Mouse (Mus musculus) large intestine, adult 2 months (tissue): Measurements from ENCODE around the gene Cdk14. TPM values are rescaled to one million over a fixed set of nuclear protein-coding genes. Genes with fewer than 3 reads are reported as not detected.
A peak's percentile ranks its signal among the peaks of the same experiment; 100 is the strongest.
"Not testable (repeated sequence)": the region's sequence is repeated elsewhere in the genome, so short reads cannot be mapped to it uniquely, and the experiment has no call there.

Experiments
- DNase-seq: peaks from one replicate; pipeline ENCODE4 v3.0.0-alpha.2; 2012; ENCODE audit warnings: low read depth, low spot score
- WGBS: fragments of 180-500 bp; shearing (Covaris S2); methylation state at CpG from one replicate; pipeline ENCODE4 v1.1.7; 2018; 5-methylcytosine and 5-hydroxymethylcytosine counted together
- polyA plus RNA-seq: library from polyadenylated mRNA; depleted of rRNA; stranded (reverse); fragments of >200 nt; gene quantifications from 2 replicates; pipeline ENCODE4 v1.2.3, GENCODE M21; 2012

Gene Cdk14
- polyA plus RNA-seq, 1 experiment, result 0.89 TPM

DNA sequence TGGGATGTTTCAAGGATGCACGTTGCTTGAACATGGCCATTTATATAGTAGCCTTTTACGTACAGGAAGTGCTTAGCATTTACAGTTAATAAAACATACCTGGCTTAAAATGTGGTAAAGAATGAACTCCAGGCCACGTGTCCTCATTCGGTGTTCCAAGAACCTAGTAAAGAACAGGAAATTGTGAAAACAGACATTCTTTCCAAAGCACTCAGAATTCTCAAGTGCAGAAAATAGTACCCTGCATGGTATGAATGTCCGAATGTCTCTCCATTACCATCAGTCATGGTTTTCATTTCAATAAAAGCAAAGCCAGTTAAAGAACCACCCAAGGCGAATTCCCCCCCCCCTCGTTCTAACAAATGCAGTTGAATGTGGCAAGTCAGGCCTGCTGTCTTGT, 470.7 kb downstream of the Cdk14 start:
- no peak for DNase-seq
- 65% methylated on average over 7 of the region's 7 CpGs for WGBS

GRCm38 (mm10) chr5:4948090-4948954, 471.8 kb downstream of the Cdk14 start:
- WGBS, result 52% methylated on average over 3 of the region's 3 CpGs
- no peak for DNase-seq

- 58% methylated on average over 1 of the region's 1 CpGs for WGBS
- DNase-seq, result no peak
Observed at GRCm38 (mm10) chr5:4935131-4935530, 485.0 kb downstream of the Cdk14 start.

DNA sequence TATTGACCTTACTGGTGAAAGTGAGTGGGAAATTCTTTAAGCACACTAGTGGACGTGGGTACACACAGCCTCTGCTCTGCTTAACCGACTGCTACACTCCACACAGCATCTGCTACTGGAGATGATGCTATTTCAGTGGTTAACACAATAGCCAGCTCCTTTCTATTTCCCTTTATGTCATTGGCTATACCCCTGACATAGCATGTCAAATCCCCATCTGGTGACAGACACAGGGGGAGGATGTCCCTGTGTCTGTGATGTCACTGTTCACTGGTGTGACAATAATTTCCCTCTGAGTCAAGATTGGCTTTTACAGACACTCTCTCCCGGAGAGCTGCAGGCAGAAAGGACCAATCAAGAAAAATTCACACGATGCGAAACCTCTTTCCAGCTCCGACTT, 485.6 kb downstream of the Cdk14 start:
- no peak for DNase-seq
- 89% methylated on average over 6 of the region's 6 CpGs for WGBS

DNA sequence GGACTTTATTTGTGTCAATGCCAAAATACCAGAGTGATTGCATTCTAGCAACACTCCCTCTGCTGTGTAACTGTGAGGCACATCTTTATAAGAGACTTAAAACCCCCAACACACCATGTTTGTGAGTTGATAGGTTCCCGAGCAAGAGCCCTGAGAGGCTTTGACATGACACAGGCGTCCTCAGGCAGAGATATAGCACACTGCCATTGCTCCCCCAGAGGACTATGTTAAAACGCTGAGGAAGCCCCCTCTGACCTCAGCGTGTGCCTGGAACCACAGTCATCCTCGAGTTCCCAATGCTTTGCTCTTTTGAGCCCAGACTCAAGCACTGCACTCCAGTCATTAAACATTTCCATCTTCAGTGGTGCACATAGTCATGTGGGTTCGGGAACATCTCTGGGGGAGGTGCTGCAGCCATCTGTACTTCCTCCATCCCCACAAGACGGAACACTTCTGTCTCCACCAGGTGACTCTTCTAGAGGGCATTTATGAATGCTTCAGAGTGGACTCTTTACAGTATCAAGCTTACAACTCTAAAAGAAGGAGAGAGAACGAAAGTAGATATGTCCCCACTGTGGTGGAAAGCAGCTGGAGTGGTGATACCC, 488.5 kb downstream of the Cdk14 start:
- DNase-seq, result no peak
- WGBS, result 58% methylated on average over 8 of the region's 8 CpGs

DNA sequence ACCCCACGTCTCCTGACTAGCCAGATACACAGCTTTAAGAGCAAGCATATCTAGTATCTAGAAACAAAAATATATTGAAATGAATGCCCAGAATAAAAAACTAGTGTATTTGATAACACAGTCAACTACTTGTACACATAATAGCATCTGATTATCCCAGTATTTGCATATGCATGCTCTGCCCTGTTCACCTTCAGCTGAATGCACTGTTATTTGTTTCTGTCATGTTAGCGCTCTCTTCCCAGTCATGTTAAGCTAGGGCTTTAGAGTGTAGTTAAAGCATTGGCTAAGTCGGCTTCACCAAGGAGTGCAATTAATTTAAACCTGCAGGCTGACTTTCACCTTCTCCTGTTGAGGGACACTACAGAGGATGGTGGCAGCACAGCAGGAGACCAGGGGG, 490.5 kb downstream of the Cdk14 start:
- WGBS, result 80% methylated on average over 3 of the region's 3 CpGs
- no peak for DNase-seq

DNA sequence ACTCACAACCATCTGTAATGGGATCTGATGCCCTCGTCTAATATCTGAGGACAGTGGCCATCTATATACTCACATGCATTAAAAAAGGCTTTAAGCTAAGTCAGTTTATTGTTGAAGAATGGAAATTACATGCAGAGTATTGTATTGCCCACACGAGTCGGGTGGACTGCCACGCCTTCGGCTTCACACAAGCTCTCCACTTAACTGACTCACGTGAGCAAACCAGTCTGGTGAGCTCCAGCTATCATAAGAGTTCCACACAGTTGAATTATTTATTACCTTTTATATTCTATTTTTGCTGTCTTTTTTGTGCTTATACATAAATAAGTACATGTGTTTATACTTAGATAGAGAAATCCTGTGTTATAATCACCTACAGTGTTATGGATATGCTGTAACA, 495.2 kb downstream of the Cdk14 start:
- 35% methylated on average over 6 of the region's 6 CpGs for WGBS
- DNase-seq, result no peak

- 12% methylated on average over 6 of the region's 6 CpGs for WGBS
- peak; percentile 22 for DNase-seq
Observed at GRCm38 (mm10) chr5:4918376-4918775, 501.7 kb downstream of the Cdk14 start.

- 84% methylated on average over 7 of the region's 7 CpGs for WGBS
- DNase-seq, result no peak
Observed at GRCm38 (mm10) chr5:4917743-4918142, 502.4 kb downstream of the Cdk14 start.

GRCm38 (mm10) chr5:4917274-4917673, 502.8 kb downstream of the Cdk14 start:
- 83% methylated on average over 4 of the region's 4 CpGs for WGBS

DNA sequence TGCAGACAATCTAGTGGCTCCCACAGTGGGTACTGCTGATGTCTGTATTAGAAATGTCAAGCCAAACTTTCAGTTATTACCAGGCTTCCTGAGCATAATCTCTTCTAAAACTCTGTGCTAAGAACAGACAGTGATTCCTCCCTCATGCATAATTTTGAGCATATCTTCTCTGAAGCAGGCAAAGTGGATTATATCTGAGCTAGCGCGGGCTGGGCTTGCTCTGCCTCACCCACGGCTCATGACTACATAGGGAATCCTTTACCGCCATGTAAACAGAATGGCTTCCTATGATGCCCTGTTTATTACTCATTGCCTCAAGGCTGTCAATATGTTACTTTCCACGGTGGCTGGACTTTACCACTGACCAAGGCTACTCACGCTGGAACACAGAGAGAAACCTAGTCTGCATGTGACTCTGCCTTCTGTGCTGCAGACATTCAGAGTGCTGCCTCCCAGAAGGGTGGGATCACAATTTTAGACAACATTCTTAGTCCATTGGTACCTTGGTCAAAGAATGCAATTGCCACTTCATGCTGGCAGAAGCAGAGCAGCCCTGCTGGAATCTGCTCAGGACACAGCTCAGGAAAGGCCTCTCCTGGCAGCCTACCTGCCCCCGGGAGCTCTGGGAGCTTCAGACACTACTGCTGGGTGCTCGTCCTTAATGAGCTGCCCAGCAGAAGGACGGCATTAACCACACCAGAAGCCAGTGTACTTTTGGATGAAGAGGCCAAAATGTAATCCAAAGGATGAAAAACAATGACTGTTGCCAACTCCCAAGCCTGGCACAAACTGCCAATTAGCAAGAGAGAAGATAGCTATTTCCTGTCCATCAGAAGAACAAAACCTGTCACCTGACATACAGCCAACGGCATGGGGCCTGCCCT, 503.5 kb downstream of the Cdk14 start:
- WGBS, result 74% methylated on average over 10 of the region's 10 CpGs

More at GRCm38 (mm10) chr5:4917274-4917673, 502.8 kb downstream of the Cdk14 start:
- DNase-seq, result no peak

GRCm38 (mm10) chr5:4904911-4905310, 515.2 kb downstream of the Cdk14 start:
- not testable (repeated sequence) for DNase-seq
- 88% methylated on average over 3 of the region's 3 CpGs for WGBS

More for the DNA sequence above, 503.5 kb downstream of the Cdk14 start:
- no peak for DNase-seq

DNA sequence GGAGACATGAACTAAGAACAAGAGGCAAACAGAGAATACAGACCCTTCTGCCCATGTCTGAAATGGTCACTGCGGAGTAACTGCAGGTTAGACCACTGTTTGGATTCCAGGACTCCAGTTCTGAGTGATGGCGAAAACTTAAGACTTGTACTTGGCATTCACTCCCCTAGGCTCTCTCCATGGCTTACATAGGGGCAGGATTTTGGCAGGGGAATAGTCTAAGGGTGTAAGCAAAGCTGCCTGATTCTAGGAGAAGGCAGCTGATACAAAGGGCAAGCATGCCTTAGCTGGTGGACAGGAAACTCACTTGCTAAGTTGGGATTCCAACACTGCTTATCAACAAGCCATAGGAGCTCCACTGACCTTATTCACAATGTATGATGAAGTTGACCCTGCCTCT, 521.9 kb downstream of the Cdk14 start:
- WGBS, result 84% methylated on average over 2 of the region's 2 CpGs
- DNase-seq, result no peak

GRCm38 (mm10) chr5:4894988-4895387, 525.1 kb downstream of the Cdk14 start:
- DNase-seq, result no peak
- 74% methylated on average over 3 of the region's 3 CpGs for WGBS

GRCm38 (mm10) chr5:4893852-4894207, 526.3 kb downstream of the Cdk14 start:
- 80% methylated on average over 5 of the region's 5 CpGs for WGBS
- no peak for DNase-seq

DNA sequence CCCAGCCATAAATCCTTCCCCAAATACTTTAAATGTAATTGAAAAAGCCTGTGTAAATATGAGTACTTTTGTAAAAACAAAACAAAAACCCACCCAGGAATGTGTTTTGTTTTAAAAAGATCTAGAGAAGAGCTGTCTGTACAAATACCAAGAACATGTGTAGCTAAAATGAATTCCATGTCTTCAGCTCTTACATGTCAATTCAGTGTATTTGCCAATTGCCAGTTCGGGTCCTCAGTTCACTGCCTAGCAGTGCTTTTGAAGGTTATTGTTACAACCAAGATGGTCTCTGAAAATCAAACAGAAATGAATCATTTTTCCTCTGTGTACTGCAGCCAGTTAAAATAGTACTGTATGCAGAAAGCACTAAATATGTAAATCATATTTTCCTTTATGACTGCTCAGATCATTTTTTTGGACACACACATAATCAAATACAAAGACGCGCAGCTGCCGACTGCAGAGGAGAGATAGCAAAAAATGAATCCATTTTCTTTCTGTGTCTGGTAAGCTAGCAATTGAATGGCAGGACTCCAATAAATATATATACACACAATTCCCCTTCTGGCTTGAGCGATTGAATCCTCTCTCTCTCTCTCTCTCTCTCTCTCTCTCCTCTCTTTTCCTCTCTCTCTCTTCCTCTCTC, 526.8 kb downstream of the Cdk14 start:
- DNase-seq, result no peak
- WGBS, result 69% methylated on average over 5 of the region's 5 CpGs

DNA sequence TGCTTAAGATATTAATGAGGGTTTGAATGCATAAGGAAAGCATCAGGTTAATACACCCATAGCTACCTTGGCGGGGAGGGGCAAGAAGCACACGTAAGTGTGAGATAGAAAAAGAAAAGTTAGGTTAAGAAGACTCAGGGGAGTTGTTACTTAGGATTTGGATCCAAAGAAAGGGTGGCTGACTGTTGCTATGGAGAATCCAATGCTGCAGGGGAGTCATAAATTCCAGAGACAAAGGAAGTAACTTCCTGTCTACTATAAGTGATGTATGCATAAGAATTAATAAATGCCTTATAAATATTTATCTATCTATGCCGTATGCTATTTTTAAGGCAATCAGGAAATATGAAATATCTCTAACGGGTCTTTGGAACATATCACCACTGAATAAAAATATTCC, 527.4 kb downstream of the Cdk14 start:
- 70% methylated on average over 4 of the region's 4 CpGs for WGBS
- DNase-seq, result no peak

- 85% methylated on average over 17 of the region's 17 CpGs for WGBS
- no peak for DNase-seq
Observed at GRCm38 (mm10) chr5:4891862-4892704, 528.0 kb downstream of the Cdk14 start.

DNA sequence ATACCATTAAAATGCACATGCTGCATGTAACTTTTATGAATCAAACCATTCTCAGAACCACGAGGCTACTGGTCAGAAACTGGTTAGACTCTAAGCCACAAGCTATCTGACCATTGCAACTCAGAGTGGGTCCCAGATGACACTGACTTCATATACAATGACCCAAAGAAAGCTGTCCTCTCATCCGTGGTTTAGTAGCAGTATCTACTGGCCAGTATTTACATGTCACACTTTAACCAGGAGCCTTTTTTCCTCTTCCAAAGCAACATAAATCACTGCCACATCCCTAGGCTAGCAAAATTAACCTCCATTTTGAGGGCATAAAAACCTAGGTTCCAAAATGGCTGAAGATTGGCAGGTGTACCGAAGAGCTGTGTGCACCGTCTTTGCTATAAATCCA, 533.0 kb downstream of the Cdk14 start:
- WGBS, result 82% methylated on average over 4 of the region's 4 CpGs
- no peak for DNase-seq
